Mouse (Mus musculus): ENCODE measurements at regions not wholly inside any gene's neighbourhood (a gene's known extent, or its start where the extent isn't known, plus 50 kb on each side); places are given as distances from the start of the nearest gene placed in this dataset.

DNA sequence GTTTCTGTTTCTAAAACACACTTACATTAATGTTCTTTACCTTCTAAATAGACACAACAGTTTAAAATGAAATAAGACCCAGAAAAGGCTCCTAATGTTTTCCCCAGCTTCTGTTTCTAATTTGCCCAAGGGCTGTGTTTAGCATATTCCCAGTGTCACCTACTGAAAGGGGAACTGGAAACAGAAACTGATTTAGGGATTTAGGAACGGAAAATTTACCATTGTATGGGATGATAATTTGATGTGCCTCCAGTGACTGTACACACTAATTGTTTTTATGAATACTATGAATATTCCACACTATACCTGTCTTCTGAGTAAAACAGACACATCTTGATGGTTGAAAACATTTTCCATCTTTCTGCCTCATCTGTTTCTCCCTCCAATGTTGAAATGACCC lies 728.0 kb upstream of the Cited2 start:
- no peak for DNase-seq (ENCODE audit: low read depth, low spot score)

DNA sequence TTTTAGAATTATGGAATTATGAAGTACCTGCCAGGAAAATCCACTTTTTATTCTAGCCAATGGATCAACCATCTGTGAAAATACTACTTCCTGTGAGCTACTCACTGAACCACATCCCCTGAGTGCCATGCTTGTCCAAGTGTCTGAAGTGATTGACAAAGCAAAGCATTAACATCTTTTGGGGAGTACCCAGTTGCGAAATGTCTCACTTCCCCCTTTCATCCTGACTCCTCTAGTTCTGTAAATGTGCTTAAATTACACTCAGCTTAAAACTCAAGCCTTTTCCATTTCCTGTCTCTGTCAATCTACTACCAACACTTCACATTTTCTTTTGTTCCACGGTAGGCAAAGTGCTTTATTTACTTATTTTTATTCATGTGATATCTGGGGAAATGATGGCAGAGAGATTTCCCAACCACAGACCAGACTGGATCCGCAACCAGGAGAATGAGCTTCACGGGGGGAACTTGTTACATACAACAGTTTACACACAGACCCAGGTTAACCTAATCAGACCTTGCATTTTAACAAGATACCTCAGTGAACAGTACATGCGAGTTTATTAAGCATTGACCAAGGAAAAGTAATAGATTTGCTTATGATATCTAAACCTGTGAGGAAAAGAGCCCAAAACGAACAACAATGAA lies 726.1 kb upstream of the Cited2 start:
- DNase-seq (ENCODE audit: low read depth, low spot score) = no peak

GRCm38 (mm10) chr10:17001320-17001719 lies 721.7 kb upstream of the Cited2 start:
- no peak for DNase-seq (ENCODE audit: low read depth, low spot score)

- DNase-seq (ENCODE audit: low read depth, low spot score) = no peak
These were observed 719.7 kb upstream of the Cited2 start for GRCm38 (mm10) chr10:17003123-17003849.

DNA sequence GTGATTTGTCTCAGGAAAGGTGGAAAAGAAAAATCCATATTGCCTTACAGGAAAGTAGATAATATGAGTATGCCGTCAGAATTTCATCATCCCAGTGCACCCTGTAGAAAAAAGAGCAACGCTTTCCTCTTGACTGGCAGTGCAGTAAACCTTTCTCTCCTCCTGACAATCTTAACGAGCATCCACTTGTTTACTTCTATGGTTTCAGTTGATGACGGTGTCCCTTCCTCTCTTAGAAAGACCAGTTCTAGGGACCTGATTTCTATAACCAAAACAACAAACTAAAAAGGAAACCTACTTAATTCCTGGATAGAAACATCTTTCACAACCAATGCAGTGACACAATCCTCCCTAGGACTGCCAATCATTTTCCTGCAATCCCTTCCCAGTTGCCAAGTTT lies 714.3 kb upstream of the Cited2 start:
- no peak for DNase-seq (ENCODE audit: low read depth, low spot score)

DNA sequence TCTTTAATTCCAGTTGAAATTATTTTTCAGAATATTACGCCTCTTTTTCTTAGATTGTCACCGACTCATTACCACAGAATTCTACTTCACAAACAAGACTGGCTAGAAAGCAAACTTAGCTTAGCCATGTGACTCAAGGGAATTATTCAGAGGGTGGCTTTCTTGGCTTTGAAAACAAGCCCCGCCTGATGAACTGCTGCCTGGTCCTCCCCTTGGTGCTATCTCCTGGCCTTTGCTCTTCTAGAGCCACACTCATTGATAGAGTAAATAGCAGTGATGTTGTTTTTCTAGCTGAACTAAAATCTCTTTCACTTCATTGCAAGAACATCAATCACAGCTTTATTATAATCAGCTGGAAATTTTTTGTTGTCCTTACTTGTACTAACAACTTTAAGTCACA lies 713.0 kb upstream of the Cited2 start:
- no peak for DNase-seq (ENCODE audit: low read depth, low spot score)

DNA sequence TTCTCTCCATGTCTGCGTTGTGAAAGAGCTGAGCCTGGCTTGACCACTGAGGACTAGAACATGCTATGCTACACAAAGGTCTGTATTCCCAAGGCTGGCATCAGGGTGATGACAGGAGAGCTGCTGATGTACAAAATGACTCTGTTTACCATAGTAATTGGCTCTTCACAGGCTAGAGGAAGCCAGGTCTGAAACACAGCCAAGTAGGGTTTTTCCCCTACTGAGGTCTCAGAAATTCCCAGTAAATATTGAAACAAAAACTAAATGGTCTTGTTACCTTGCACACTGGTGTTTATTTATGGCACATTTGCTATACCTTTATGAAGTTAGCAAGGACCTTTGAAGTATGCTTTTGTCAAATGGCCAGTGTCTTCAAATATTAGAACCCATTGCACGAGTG lies 711.1 kb upstream of the Cited2 start:
- no peak for DNase-seq (ENCODE audit: low read depth, low spot score)

GRCm38 (mm10) chr10:17012541-17012975 lies 710.5 kb upstream of the Cited2 start:
- DNase-seq (ENCODE audit: low read depth, low spot score) = no peak

- no peak for DNase-seq (ENCODE audit: low read depth, low spot score)
These were observed 708.2 kb upstream of the Cited2 start for GRCm38 (mm10) chr10:17014826-17015225.

- DNase-seq (ENCODE audit: low read depth, low spot score) = no peak
These were observed 706.2 kb upstream of the Cited2 start for GRCm38 (mm10) chr10:17016854-17017253.

GRCm38 (mm10) chr10:17022216-17023158 lies 700.5 kb upstream of the Cited2 start:
- no peak for DNase-seq (ENCODE audit: low read depth, low spot score)

- no peak for DNase-seq (ENCODE audit: low read depth, low spot score)
These were observed 699.3 kb upstream of the Cited2 start for GRCm38 (mm10) chr10:17023571-17024293.

DNA sequence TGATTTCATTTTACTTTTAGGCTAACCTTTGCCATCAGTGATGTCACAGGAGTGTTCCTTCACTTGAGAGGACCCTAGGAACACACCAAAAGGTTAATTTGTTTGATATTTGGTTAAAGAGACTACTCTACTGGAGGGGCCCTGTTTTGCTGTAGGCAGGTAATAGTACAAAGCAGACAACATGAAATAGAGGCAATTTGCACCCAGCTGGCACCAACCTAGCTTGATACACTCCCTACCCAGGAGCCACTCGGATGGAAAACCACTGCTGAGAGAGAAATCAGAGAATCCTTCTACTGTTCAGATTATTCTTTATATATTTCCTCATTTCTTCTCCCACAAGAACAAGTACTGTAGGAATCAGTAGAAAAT lies 698.7 kb upstream of the Cited2 start:
- DNase-seq (ENCODE audit: low read depth, low spot score) = no peak

DNA sequence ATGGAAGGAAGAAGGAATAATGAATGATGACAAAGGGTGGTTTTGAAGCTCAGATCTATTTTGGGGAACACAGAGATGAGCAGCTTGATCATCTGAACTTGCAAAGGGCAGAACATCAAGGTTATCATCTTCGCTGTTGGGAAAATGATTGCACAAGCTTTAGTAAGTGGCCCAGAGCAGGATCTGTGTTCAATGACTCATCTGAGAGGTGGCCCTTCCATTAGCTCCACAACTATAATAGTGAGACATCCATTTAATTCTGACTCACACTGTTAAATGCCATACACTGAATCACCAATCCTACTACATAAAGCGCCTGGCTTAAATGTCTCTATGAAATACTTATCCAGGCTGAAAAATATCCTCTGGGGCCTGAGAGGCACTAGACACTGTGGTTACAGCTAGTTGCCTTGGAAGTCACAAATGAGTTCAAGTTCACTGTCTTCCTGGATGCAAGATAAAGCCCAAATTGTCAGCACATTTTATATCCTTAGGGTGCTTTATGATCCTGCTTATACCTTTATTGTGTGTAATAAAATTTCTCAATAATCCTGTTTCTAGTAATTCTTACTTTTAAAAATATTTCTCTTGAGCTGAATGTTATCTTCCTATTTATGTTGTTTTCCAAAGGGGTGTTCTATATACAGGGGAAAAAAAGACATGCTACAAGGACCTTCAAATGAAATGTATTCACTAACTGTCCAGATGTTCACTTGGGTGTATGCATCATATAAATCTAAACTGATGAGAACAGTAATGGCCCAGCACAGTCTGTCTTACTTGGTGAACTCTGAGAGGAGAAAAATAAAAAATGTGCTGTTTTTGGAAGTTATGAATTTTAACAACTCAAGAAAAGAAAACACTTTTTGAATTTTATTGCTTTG lies 687.9 kb upstream of the Cited2 start:
- DNase-seq (ENCODE audit: low read depth, low spot score) = no peak

DNA sequence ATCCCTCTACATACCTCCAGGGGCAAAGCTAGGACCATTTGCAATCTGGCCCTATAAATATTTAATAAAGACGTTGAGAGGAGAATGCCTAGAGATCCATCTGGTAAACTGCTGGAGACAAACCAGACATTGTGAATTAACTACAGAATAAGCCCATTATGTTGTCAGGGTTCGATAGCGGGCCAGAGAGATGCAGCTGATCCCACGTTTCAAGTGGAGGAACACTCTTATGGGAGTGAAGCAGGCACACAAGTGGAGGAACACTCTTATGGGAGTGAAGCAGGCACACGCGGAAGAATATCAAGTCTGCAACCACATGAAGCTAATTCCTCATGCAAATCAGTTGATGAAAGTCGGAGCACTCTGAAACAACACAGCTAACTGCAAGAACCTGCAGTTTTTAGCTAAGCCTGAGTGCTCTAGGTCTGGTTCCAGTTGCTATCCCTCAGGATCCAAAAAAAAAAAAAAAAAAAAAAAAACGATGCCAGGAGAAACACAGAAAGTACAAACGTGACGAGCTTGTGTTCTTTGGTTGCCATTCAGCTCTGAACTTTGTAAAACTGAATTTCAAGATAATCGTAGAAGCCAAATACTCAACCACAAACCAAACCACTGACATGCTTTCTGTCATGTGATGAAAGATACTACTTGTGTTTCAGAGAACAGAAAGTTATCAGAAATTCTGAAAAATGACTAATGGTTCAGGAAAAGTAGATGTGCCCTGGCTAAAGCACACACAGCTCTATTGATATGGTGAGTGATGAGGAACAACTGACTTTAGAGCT lies 684.6 kb upstream of the Cited2 start:
- no peak for DNase-seq (ENCODE audit: low read depth, low spot score)

DNA sequence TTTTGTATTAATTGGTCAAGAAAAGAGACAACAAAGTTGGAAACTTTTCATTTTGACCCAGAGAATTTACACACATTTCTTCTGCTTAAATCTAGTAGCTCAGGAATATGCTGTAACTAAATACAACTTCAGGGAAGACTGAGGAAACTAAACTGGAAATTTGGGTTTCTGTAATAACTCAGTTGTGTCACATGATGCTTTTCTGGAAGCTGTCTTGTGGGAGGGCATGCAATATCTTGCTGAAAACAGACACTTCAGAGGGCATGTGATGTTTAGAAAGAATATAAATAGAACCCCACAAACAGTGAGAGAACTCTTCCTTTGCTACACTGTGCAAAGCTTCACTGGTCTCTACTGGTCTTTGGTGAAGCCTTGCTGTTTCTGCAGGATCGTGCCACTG lies 680.9 kb upstream of the Cited2 start:
- DNase-seq (ENCODE audit: low read depth, low spot score) = no peak

- DNase-seq (ENCODE audit: low read depth, low spot score) = no peak
These were observed 680.0 kb upstream of the Cited2 start for GRCm38 (mm10) chr10:17042973-17043372.

DNA sequence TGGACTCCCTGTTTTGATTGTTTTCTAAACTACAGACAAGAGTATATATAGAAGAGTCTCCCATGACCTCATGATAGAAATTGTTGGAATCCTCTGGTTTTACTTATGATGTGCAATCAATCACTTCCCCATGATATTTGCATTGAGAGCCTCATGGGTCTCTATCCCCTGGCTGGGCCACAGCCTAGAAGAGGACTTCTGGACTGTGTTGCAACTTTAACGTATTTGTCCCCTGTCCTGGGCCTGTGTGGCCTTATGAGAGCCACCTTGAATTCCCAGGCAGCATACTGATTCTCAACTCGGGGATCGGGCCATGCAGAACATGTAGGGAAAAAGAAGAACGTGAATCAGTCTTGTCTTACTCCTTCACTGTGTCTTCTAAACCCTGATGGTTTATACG lies 676.3 kb upstream of the Cited2 start:
- DNase-seq (ENCODE audit: low read depth, low spot score) = no peak

- DNase-seq (ENCODE audit: low read depth, low spot score) = no peak
These were observed 650.1 kb upstream of the Cited2 start for GRCm38 (mm10) chr10:17072906-17073305.

DNA sequence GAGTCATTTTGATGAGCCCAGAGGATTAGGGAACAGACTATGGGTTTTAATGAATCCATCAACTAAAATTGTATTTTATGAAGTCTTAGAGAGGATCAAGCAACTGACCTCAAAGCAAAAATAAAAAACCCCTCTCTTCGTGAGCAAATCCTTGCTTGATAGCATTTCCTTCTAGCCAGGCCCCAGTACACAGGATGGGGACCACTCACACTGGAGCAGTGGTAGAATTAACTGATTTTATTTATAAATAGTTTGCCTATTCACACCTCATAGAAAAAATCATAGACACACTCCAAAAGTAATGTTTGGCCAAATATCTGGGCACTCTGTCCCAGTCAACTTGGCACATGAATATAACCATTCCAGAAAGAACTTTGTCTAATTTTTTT lies 649.0 kb upstream of the Cited2 start:
- no peak for DNase-seq (ENCODE audit: low read depth, low spot score)
